Mouse (Mus musculus): ENCODE measurements around the gene Zfp281.

The Zfp281 gene

DNA sequence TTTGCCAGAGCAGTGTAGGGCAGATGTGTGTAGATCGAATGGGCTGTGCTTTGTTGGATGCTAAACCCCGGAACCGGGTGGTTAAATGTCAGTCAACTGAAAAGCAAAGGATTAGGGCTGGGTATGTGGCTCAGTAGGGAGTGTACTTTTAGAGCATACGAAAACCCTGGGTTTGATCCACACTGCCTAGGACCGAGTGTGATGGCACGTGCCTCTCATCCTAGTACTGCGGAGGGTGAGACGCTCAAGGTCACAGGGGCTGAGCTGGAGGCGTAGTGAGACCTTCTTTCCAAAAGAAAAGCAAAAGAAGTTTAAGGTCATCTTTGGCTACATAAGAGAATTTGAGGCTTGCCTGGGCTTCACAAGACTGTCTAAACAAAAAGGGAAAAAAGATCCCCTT, 34.6 kb downstream of the Zfp281 start:
- DNase-seq: no peak

DNA sequence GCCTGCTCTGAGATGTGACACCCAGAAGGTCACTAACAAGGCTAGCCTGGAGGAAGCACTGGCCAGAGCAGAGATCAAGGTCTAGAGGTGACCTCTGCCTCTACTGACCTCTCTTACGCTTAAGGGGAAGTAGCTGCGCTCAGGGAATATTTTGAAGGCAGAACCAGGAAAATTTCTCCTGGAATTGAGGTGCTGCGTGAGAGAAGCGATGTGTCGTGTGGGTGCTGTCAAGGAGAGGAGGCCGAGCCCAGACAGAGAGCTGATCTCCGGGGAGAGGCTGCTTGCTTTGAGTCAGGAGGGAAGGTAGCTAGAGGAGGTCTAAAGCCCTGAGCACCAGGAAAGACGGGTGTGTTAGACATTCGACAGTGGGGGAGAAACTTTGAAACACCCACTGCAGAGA, 35.2 kb downstream of the Zfp281 start:
- DNase-seq: no peak

DNA sequence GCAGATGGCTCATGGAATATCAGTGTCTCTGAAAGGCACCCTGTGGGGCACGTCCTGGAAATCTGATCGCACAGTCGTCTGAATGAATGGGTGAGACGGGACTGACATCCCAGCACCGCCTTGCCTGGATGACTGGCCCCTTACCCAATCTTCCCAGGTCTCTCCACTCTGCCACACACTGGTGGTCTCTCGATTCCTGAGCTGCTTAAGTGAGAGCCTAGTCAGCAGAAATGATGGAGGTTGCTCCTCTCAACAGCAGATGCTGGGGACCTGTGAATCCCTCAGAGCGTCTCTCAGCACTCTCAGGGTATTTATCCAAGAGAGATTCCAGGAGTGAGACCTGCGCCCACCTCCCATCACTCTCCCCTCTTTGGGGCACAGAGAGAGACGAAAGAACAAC, 36.8 kb downstream of the Zfp281 start:
- DNase-seq: no peak

DNA sequence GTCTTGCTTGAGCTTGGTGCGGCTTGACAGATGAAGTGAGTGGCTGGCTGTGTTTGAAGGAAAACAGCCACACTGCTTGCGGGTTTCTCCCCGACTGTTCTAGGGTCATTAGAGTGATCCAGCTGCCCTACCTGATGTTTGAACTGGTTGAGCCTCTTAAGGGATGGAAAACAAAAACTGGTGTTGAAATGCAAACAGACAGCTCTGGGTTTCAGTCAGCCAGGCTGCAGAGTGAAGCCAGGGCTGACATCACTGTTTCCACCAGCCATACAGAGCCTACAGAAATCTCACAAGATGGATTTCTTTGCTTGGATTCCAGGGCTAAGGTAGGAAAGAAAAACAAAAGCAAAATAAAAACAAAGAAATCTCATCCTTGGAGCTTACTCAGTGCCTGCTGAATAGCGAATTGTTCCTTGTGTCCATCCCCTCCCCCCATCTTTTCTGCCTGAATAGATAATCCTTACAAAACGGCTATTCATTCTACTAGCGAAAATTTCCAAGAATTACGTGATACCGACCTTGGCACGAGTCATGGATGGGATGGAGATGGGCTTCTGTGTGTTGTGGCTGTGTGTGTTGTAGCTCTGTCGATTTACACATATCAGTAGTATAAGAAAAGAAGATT, 37.4 kb downstream of the Zfp281 start:
- no peak for DNase-seq

DNA sequence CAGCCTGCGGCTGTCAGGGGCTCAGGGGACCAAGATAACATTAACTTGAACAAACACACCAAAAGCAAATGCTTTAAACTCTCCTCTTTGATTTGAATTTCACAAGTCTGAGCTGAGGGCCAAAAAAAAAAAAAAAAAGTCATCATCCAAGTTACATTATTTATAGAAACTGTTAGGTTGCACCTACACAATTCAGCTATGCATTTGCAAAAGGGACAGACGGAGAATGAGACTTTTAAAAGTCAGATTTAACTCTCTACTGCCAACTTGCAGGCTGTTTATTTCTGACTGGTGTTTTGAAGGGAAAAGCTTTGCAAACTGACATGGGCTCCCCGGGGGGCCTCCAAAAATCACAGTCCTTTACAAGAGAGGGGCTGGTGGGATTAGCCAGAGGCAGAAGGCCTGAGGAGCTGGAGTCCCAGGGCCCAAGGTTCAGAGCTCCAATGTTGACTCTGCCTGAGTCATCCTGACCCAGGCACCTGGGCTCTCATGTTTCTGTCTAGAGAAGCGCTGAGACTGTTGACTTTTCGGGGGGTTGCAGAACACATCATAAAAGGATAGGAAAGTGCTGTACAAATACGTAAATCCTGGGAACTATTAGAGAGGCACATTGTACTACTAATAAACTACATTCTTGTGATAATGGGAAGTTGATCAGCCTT, 40.4 kb downstream of the Zfp281 start:
- DNase-seq: no peak

DNA sequence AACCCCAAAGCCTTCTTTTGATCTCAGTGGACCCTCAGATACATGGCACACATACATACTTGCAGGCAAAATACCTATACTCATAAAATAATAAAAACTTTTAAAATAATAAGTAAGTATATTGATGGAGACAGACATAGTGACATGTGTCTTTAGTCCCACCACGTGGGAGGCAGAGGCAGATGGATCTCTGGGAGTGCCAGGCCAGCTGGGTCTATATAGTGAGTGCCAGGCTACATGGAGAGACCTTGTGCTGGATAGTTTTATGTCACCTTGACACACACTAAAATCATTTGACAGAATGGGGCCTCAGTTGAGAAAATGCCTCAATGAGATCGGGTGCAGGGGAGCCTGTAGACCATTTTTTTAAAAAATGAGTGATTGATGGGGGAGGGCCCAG, 41.8 kb downstream of the Zfp281 start:
- DNase-seq: no peak

DNA sequence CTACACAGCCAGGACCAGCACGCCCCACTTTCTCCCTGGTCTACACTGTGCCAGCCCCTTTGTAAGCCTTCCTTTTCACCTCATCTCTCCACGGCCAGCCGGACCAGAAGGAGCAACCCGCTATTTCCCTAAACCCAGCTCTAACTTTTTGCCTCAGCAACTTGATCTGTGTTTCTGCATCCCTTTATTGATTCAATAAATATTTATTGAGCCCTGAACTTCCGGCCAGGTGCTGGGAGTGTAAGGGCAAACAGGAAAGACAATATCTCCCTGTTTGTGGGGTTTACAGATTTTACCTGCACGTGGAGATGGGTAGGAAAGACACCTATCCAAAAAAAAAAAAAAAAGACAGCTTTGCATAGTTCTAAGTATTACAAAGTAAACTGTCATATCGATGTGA, 45.2 kb downstream of the Zfp281 start:
- DNase-seq: no peak

DNA sequence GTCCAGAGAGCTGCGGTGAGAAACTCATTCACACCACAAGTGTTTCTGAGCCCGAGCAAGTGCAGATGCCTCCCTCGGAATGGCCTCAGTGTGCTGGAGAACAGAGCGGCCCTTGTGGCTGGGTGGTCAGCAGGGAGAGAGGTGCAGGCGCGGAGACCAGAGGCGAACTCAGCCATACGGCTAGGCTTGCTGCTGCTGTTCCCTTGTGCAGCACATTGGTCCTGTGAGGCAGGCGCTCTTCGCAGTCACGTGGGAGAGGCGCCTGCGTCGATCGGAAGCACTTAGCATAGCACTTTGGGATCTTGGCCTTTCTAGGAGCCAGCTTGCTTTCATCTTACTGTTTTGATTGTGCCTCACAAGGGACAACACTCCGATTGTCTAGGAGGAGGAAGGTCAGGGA, 45.7 kb downstream of the Zfp281 start:
- peak; percentile 29 for DNase-seq

DNA sequence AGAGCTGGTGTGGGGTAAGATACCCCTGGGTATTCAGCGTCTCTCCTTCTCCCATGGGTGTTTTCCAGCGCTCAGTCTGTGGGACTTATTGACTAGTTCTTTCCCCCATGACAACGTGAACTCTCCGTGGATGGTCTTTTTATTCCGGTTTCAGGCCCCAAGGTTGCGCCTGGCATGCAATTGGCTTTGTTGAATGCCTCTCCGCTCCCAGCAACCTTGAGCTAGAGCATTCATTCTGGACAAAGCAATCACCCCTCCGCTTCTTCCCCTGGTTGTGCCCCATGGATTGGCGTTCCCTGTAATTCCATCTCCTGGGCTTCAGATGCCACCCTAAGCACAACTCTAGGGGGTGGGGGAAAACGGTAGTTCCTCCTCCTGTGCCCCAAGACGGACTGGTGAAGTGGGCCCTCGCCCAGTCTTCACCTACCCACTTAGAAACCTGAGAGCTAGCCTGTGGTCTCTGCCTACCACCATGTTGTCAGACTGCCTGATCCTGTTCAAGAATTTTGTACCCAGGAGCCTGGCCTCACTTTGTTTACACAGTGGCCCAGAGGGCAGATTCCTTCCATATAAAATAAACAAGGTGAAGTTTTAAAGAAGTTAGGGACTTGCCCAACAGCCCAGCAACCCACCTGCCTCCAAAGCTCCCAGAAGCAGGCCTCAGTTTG, 47.2 kb downstream of the Zfp281 start:
- no peak for DNase-seq

DNA sequence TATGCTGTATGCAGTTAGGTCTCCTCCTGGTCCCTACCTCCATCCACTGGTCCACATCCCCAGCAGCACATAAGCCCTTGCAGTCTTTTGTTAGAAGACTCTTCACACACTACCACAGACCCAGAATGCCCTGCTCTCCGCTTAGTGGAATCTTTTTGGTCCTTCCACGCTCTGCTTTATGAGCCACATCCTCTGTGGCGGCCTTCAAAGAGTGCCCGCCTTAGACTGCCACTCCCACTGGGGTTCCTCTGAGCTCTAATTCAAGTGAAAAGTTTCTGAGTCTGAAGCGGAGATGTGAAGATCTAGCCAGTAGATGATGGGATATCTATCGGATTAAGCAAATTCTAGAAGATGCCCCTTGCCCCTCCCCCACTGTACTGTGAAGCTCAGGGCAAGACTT, 47.9 kb downstream of the Zfp281 start:
- no peak for DNase-seq

DNA sequence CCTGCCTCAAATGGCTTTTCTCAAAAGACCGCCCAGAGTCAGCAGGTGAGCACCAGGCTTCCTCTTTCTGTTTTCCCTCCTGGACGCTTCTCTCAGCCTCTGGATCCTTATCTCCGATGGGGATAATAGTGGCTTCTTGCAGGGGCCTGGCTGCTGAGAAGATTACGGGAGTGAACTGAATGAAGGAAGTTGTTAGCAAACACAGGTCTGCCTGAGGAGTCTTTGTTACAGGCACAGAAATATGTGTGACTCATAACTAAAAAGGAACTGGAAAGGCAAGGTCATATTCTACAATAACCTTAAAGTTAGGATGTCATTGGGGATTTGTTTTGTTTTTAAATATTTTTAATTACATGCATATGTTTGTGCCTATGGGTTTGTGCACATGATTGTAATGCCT, 48.6 kb downstream of the Zfp281 start:
- no peak for DNase-seq

DNA sequence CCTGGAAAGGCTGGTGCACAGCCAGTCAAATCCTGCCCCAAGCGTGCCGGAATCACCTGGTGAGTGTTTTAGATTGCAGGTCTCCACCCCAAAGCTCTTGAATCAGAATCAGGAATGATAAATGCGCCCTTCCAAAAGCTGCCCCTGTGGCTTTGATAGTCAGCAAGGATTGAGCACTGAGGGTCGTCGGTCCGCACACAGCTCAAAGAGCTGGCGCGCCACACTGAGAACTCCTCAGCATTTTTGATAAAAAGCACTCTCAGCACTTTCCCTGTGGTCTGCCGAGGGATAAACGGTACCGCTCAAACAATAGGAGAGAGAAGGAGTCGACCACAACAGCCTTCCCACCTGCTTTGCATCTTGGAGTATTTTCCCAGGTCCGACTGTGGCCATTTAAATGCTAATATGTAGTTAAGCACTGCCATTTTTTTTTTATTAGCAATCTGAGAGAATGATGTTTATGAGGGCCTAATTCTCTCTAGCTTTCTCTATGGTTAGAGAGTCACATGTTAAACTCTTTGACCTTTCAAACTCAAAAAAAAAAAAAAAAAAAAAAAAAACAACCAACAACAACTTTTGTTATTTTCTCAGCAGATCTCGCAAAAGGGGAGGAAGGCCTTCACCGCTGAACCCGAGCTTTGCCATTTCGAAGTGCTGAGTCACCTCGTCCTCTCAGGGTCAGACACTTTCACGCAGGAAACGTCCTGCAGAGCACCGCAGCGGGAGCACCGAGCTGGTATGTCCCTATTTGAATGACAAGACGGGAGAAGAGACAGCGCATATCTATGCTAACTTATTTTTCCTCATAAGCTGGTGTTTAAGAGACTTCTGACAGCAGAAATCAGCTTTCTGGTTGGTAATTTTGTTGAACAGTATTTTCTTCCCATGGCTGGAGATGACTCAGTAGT, 50.1 kb downstream of the Zfp281 start:
- DNase-seq: no peak

DNA sequence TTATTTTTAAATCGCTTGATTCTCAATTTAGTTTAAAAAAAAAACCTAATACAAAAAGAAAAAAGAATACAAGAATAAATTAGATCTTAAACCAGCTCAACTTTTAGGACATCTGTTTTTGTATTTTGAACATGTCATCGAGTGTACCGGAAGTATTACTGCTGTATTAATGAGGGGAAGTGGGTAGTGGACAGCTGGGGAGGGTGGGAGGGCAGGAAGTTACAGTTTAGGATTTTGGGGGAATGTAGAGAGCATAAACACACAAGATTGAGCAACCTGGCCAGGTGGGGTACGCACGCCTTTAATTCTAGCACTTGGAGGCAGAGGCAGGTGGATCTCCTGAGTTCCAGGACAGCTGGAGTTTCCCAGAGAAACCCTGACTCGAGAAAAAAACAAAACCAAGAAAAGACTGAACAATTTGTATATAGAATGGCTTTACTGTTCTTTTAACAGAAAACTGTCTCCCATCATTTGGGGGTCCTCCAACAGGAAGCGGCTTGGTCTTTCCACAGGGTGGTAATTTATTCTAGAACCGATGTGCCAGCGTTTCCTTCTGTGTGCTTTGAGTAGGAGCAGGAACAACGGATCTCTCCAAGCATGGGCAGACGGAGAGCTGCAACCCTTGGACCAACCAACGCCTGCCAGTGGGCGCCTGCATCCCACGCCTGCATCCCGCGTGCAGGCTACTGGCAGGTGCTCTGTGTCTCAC, 51.2 kb downstream of the Zfp281 start:
- DNase-seq: peak; percentile 41

DNA sequence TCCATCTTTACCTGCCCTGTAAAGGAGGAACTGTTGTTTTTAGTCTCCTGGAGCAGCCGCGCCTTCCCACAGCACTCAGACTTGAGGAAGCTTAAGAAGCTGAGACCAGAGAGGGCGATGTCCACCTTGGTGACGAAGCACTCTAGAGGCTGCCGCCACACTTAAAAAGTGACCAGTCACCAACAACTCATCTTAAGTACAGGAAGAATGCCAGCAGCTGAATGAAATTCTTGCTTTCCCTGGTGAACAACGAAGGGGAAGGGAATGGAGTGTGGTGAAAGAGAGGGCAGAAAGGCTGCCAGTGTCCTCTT, 51.7 kb downstream of the Zfp281 start:
- DNase-seq: no peak

DNA sequence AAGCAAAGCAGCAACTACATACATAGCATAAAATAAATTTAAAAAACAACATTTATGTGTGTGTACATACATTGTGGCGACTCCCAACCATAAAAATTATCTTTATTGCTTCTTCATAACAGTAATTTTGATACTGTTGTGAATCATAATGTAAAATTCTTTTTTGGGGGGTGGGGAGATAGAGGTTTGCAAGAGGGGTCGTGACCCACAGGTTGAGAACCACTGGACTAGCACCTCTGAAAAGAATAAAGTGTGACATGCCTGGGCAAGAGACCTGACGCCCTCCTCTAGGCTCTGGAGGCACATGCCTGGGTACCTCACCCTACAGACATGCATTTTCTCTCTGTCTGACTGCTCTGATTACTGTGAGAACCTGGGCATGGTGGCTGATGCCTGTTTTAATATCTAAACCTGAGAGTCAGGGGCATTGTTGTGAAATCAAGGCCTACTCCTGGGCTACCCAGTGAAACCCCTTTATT, 53.2 kb downstream of the Zfp281 start:
- no peak for DNase-seq

DNA sequence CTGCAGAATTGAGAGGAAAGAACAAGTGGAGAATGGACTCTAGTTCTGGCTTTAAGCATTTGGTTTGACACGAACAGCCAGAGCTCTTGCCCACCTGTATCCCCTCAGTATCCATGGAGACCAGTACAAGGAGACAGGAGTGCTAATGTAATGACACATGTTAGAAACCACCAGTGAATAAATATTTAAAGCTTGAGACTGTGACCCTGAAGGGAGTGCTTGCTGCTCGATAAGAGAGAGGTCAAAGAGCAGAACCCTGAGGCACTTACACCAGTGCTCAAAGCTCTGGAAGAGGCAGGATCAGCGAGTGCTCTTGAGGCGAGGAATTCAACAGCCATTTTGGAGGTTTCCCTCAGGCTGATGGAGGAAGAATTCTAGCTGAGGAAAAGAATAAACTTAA, 54.1 kb downstream of the Zfp281 start:
- no peak for DNase-seq
